Mouse (Mus musculus) right cerebral cortex, postnatal 10 days (tissue): Measurements from ENCODE around the gene Sgpl1.

Experiments
- DNase-seq, 2 experiments: peaks; one replicate each; pipeline ENCODE4 v3.0.0; 2021; ENCODE audit warnings: low spot score in 2 of 2

The Sgpl1 gene

GRCm38 (mm10) chr10:61147157-61148040 is at the start of gene Sgpl1:
TSS of gene Sgpl1 (minus strand) at chr10:61147703.
- peak; percentile 94 for DNase-seq

DNA sequence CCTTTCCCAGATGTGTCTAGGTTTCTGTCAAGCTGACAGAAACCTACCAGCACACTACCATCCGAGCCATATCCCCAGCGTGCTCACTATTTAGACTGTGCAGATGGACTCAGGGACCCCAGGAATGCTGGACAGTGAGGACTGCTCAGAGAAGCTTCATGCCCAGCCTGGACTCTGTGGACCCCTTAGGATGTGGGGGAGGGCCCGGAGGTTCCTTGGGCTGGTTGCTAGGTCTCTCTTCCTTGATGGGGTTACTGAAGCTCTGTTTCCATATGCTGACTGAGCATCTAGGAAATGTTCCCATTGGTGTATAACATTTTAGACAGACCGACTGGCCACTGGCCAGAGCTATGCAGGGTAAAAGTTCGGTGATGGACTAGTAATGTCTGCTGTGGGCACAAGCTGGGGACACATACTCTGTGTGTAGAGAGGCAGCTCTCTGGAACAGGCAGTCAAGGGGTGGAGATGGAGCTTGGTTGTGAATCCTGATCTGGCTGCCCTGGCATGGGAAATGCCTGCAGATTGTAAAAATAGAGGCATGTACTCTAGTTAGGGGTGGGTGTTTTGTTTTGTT is 48.3 kb upstream of the Sgpl1 start:
- no peak for DNase-seq

DNA sequence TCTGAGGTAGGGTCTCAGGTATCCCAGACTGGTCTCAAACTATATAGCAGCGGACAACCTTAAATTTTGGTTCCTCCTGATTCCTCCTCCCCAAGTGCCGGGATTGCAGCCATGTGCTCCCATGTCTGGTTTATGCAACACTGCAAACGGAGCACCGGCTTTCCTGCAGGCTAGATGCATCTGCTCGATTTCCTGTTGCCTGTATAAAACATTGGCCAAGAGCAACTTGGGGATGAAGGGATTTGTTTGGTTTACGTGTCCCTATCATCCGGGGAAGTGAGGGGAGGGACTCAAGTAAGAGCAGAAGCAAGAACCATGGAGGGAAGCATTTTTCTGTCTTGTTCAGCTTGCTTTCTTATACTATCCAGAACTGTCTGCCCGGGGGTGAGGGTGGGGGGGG is 47.7 kb upstream of the Sgpl1 start:
- no peak for DNase-seq

GRCm38 (mm10) chr10:61194611-61195010 is 47.1 kb upstream of the Sgpl1 start:
- DNase-seq, result no peak

- DNase-seq, result no peak
Measured at GRCm38 (mm10) chr10:61188010-61188409, 40.5 kb upstream of the Sgpl1 start.

- no peak for DNase-seq
Measured at GRCm38 (mm10) chr10:61187001-61187400, 39.5 kb upstream of the Sgpl1 start.

DNA sequence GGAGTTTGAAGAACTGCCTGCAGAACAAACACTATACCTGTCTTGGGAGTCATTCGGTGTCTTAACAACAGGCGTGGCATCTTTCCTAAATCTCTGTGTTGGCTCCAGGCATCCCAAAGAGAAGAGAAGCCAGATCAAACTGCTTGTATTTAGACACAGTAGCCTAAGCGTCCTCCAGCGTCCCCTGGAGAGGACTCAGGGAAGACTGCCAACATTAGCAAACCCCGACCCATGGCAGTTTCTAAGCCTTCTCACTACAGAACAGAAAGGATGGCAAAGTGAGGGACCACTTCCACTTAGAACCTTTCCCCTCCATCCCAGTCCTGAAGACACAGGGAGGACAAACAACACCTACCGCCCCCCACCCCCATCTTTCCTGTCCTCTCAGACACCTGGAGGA is 32.4 kb upstream of the Sgpl1 start:
- no peak for DNase-seq

DNA sequence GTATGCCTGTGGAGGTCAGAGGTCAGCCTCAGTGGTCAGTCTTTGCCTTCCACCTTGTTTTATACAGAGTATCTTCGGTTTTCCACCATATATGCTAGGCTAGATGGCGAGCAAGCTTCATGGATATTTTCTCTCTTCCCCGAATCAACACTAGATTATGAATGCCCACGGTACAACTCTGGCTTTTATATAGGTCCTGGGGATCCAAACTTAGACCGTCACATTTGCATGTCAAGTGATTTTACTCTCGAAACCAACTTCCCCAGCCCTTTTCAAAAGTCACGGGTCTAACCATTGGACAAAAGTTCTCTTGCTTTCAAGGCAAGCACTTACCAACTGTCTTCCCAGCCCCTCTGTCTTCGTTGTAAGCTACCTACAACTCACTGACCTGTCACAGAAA is 31.2 kb upstream of the Sgpl1 start:
- DNase-seq, result no peak

GRCm38 (mm10) chr10:61177751-61178150 is 30.2 kb upstream of the Sgpl1 start:
- no peak for DNase-seq

DNA sequence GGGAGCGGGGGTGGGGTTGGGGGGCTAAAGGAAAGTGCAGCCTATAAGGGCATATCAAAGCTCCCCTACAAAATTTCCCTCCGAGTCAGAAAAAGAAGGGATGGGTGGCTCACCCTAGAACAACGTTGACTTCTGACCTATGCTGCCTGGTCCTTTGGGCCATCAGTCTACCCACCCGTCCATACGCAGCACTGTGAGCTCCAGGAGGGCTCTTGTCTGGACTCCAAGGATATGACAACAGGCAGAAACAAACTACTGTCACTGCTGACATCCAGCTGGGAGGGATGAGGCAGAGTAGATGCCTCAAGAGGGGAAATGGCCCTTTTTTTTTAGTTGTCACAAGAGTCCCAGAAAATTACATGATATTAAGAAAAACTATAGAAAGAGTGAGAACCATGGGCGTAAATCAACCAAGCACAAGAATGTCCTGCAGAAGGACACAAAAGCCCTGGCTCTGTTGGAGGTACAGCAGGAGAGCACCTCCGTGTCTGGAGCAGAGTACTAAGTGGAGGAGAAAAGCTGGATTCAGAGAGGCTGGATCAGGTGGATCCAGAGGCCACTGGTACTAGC is 28.8 kb upstream of the Sgpl1 start:
- DNase-seq, result no peak

- DNase-seq, result peak; percentile 50 to 66
Measured at GRCm38 (mm10) chr10:61175442-61176204, 28.1 kb upstream of the Sgpl1 start.

DNA sequence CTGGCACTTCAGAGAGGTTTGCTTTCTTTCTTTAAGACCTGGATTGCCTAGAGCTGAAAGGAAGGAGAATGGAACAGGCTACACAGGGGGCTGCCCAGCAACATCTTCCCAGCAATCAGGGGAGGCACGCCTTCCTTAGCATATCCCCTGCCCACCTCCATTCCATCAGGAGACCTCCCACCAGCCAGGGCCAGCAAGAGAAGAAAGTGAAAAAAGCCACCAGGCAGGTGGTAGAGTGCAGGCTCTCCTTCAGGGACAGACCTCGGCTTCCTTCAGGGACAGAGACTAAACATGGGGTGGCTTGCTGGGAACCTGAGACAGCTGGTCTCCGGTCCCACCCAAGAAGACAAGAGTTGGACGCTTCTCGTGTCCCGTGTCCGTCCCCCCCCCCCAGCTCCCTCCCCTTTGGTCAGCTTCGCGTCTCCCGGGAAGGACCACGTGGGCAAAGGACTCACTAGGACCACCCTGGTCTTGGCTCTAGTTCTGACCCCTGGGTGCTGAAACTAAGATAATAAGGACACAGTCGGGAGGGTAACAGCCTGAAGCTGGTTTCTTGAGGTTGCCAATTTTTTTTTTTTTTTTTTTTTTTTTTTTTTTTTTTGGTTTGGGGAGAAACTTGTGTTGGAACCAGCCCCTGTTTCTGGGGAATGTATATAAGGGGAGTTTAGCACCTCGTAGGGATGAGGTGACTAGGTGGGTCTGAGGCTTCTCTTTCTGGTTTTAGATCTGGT is 27.4 kb upstream of the Sgpl1 start:
- DNase-seq, result no peak

DNA sequence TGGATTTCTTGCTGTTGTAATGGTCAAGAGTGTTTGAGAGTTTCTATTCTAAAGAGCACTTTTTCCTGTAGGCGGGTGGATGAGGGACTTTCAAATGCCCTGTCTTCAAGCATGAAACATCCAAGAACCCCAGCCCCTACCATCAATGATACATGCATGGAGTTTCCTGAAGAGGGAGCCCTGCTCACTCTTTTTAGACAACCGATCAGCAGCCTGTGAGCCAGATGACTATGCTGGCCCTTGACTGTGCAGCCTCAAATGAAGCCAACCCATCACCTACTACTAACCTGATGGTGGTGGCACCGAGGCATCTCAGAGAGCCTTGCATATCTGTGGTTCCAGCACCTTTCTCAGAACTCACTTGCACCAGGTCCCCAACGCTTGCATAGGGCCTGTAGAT is 25.0 kb upstream of the Sgpl1 start:
- no peak for DNase-seq

DNA sequence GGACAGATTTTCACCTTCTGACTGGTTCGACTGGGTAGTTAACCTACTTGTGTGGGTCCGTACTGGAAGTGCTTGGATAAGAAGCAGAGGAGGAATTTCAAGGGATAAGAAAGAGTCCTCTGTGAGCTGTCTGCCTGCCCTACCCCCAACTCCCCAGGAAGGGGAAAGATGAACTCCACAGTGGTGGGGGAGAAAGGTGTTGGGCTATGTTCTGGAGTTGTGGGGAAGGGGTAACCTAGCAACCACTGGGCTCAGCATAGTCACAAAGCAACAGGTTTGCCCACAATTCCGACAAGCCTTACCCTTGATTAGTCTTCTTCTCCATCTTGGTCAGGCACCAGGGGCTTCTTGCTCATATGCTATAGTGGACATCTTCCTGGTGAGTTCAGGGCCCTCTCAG is 24.2 kb upstream of the Sgpl1 start, which contains the start of gene Tbata:
Gene Tbata, plus strand, starts transcription at position 301 of the 400 bp plus-strand sequence.
- no peak for DNase-seq

- no peak for DNase-seq
Measured at GRCm38 (mm10) chr10:61168393-61168792, 20.9 kb upstream of the Sgpl1 start.

- DNase-seq, result no peak
Measured at GRCm38 (mm10) chr10:61167333-61168096, 20.0 kb upstream of the Sgpl1 start.

GRCm38 (mm10) chr10:61162366-61162765 is 14.9 kb upstream of the Sgpl1 start:
- no peak for DNase-seq

GRCm38 (mm10) chr10:61160671-61161070 is 13.2 kb upstream of the Sgpl1 start:
- no peak for DNase-seq

DNA sequence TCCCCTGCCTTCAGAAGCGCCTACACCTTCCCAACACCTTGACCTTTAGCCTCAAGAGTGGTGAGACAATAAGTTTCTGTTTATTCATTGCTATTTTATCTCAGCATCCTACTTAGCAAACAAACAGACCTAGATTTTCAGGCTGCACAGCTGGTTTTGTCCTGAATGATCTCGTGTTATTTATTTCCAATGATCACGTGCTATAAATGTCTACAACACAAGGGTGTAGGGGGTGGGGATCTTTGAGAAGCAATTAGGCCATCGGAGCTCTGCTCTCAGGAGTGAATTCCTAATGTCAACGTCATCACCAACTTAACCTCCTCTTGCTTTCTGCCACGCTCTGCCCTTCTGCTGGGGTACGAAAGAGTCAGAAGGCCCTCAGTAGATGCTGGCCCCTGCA is 12.6 kb upstream of the Sgpl1 start:
- no peak for DNase-seq

- no peak for DNase-seq
Measured at GRCm38 (mm10) chr10:61158594-61158993, 11.1 kb upstream of the Sgpl1 start.

GRCm38 (mm10) chr10:61156453-61156852 is 8.9 kb upstream of the Sgpl1 start:
- DNase-seq, result no peak
